Mouse (Mus musculus) effector memory CD4-positive, alpha-beta T cell, adult 7 months (primary cell): ENCODE measurements around the gene Phf19. TPM values are rescaled to one million over a fixed set of nuclear protein-coding genes. Genes with fewer than 3 reads are reported as not detected.

Experiments used
- polyA plus RNA-seq: library from polyadenylated mRNA; unstranded; fragments of 100-300 nt; shearing (Covaris generic); gene quantifications from one replicate; pipeline ENCODE4 v1.2.1, GENCODE M21; 2017

Phf19 gene
- polyA plus RNA-seq: 3.1 TPM

DNA sequence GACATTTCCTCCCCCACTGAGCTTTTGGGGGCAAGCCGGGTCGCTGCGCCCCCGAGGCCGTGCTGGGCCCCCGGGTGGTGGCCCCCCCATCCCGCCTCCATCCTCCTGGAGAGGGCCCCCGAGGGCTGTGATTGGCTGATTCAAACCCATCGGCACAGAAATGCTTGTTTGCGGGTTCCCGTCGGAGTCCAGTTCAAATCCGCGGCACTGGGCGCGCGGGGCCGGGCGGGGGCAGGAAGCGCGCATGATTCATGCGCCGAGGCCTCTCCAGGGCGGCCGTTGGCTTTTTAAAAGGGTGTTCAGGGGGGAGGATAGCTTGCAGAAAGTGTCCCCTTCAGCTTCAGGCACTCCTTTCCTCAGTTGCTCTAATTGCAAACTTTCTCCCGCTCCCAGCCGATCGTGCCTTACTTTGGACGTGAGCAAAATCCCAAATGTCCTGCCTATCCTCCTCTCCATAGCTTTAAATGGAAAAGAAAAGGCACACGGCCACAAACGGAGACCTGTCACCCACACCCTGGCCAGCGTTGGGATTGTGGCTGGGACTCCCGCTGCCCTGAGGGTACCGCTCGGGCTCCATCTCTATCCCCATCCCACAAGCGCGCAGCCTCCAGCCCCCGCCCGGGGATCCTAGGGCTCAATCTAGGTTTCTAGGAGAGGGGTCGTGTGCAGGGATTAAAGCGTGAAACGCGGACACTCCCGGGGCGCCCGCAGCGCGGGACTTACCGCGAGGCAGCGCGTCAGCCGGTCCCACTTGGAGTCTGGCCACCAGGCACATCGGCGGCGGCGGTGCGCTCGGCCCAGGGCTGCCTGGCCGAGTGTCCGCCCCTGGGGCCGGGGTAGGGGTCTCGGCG, at the start of gene Phf19:
Phf19 (minus strand) TSS at position 809 of the 851 bp plus-strand sequence.

GRCm38 (mm10) chr2:34961481-34962036, 47.7 kb upstream of the Phf19 start, which contains the start of gene Traf1:
Gene Traf1, minus strand, starts transcription at chr2:34961772.

DNA sequence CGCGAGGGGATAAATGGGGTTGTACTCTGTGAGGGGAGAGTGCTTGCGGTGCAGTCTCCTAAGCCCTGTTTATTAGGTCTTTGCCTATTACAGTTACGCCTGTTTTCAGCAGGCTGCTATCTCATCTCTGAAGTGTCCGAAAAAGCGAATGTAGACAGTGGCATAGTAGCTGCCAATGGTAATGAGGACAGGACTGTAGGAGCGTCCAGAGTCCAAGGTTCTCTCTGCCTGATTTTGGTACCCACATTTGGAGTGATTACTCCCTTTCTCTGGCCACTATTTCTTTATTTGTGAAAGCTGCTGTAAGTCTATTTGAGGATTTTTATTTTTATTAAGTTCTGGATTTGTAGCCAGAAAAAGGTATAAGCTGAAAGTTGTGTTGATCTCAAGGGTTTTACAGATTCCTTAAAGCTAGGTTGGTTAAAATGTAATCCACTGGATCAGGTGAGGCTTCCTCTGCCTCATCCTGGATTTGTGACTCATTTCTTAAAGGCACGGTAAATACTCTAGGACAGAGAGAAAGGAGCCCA, 38.9 kb downstream of the Phf19 start, which contains the start of gene Psmd5:
Psmd5 (minus strand) TSS at position 153 of the 530 bp plus-strand sequence.

DNA sequence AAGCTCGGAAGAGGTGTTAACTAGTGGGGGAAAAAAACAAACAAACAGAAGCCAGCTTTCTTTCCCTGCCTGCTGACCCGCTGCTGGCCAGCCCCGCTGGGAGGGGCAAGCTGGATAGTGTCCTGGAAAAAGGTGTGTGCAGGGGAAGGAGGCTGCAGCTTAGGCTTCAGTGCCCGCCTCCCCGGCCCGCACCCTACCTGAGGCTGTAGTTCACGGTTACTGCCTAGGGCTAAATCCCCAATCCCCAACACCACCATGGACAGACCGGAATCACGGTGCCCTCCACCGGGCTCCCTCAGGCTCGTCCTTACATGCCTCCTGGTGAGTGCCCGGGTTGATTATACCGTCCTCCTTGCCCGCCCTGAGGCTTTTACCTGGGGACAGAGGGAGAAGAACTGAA, 39.6 kb downstream of the Phf19 start, which contains the start of gene Cutal:
Cutal (plus strand) TSS at position 126 of the 400 bp plus-strand sequence.

Other genes with a start within 250 kb of the Phf19 start
- gene Gapvd1, start 158.8 kb downstream of the Phf19 start, polyA plus RNA-seq: 97.3 TPM
- 1,238 TPM for gene Hspa5, start 142.1 kb downstream of the Phf19 start, polyA plus RNA-seq
- gene Rabepk, start 114.1 kb downstream of the Phf19 start, polyA plus RNA-seq: 30.9 TPM
- 158 TPM for gene Fbxw2, start 87.7 kb downstream of the Phf19 start, polyA plus RNA-seq
- gene Gm34653, start 81.0 kb downstream of the Phf19 start, polyA plus RNA-seq: not detected
- not detected for gene Cutal, start 39.6 kb downstream of the Phf19 start, polyA plus RNA-seq
- 40.6 TPM for gene Psmd5, start 39.1 kb downstream of the Phf19 start, polyA plus RNA-seq
- gene Traf1, start 47.7 kb upstream of the Phf19 start, polyA plus RNA-seq: 1,568 TPM
- gene Hc, start 147.4 kb upstream of the Phf19 start, polyA plus RNA-seq: not detected
- 4.2 TPM for gene AI182371, start 187.5 kb upstream of the Phf19 start, polyA plus RNA-seq
- gene Cntrl, start 195.5 kb upstream of the Phf19 start, polyA plus RNA-seq: 100 TPM